In genomic region chr1:176979235-176979634, GRCm38 (mm10) we compare ENCODE assay signal across 27 mouse cellular contexts.
DNase-seq lines count a peak whose midpoint lies in the region; ATAC-seq and TF ChIP-seq lines count a peak whose summit lies in the region.
"Had no signal": no experiment of that assay in that cellular context is flagged by ENCODE, and none has a peak within 500 bp of the region (broad histone marks: within the 10 kb centered on the region; RNA-seq: fewer than 3 reads in every experiment).

No protein-coding gene starts in this region.

- intact Hi-C loops in heart, postnatal 36 days (cut with DNase I), result no loop called here

- no peak for TF ChIP-seq CTCF in layer of hippocampus, adult 2 months (conservative IDR thresholded peaks at IDR 0.05)
- no peak for TF ChIP-seq CTCF in midbrain, postnatal 0 days (IDR thresholded peaks at IDR 0.05)

- H3K4me1 ChIP-seq in midbrain, embryonic 10.5 days, result peaks cover 39% of the 10 kb centered on the region
- no peaks in the 10 kb centered on the region for H3K4me1 ChIP-seq in midbrain, postnatal 0 days (ENCODE audit: insufficient read depth, low read length)
- H3K4me1 ChIP-seq in kidney, embryonic 16.5 days (ENCODE audit: insufficient read depth, low read length), result peaks cover 4% of the 10 kb centered on the region; the same call in 1 of the 2 replicates
- H3K4me1 ChIP-seq: hindbrain, embryonic 12.5 days had no signal

- peak overlapping the region; percentile 91 for H3K27ac ChIP-seq in layer of hippocampus, adult 2 months
- H3K27ac ChIP-seq in midbrain, embryonic 10.5 days (replicated peaks), result peak overlapping the region; percentile 52; the same call in 1 of the 2 replicates
- no peak overlapping the region for H3K27ac ChIP-seq in midbrain, postnatal 0 days (ENCODE audit: low read depth, low read length)
- H3K27ac ChIP-seq in kidney, embryonic 16.5 days (ENCODE audit: low read length), result no peak overlapping the region
- H3K27ac ChIP-seq: forebrain, embryonic 10.5 days; forebrain, embryonic 13.5 days; heart, adult 2 months; heart, embryonic 10.5 days; heart, embryonic 13.5 days; hindbrain, embryonic 12.5 days; hindbrain, embryonic 15.5 days had no signal

- H3K9ac ChIP-seq in midbrain, postnatal 0 days (replicated peaks; ENCODE audit: low read length, poor library complexity, severe bottlenecking), result no peak overlapping the region
- H3K9ac ChIP-seq in kidney, embryonic 16.5 days (replicated peaks; ENCODE audit: low read length), result no peak overlapping the region
- H3K9ac ChIP-seq: forebrain, embryonic 13.5 days; heart, embryonic 13.5 days; hindbrain, embryonic 12.5 days; hindbrain, embryonic 15.5 days had no signal

- no peak for ATAC-seq in midbrain, postnatal 0 days (ENCODE audit: low FRiP score)
- ATAC-seq in kidney, embryonic 16.5 days (ENCODE audit: low FRiP score, low TSS enrichment), result no peak
- ATAC-seq: forebrain, embryonic 13.5 days; forebrain, embryonic 16.5 days had no signal

- H3K27me3 ChIP-seq in midbrain, embryonic 10.5 days (ENCODE audit: low read depth, poor library complexity, severe bottlenecking), result no peaks in the 10 kb centered on the region
- H3K27me3 ChIP-seq in midbrain, postnatal 0 days (ENCODE audit: insufficient read depth, low read length), result no peaks in the 10 kb centered on the region
- H3K27me3 ChIP-seq in kidney, embryonic 16.5 days (ENCODE audit: insufficient read depth, low read length), result no peaks in the 10 kb centered on the region
- H3K27me3 ChIP-seq: CH12.LX; heart, embryonic 13.5 days; hindbrain, embryonic 12.5 days; hindbrain, embryonic 15.5 days; Patski had no signal

- no peaks in the 10 kb centered on the region for H3K36me3 ChIP-seq in midbrain, embryonic 10.5 days
- no peaks in the 10 kb centered on the region for H3K36me3 ChIP-seq in midbrain, postnatal 0 days (ENCODE audit: insufficient read depth, low read length)
- H3K36me3 ChIP-seq in kidney, embryonic 16.5 days (ENCODE audit: insufficient read depth, low read length), result no peaks in the 10 kb centered on the region
- H3K36me3 ChIP-seq: forebrain, embryonic 10.5 days; heart, embryonic 10.5 days; heart, embryonic 13.5 days; hindbrain, embryonic 12.5 days; hindbrain, embryonic 15.5 days had no signal

- peak; percentile 17 for DNase-seq in heart, adult 11 months
- no peak for DNase-seq in heart, postnatal 36 days
- peak; percentile 50 to 58 for DNase-seq in layer of hippocampus, adult 2 months (ENCODE audit: low spot score in 2 of 2)
- no peak for DNase-seq in layer of hippocampus, adult 9-10 months (ENCODE audit: low spot score)
- no peak for DNase-seq in midbrain, embryonic 10.5 days (ENCODE audit: low spot score)
- DNase-seq in midbrain, postnatal 0 days (ENCODE audit: low spot score), result no peak
- DNase-seq: adrenal gland, postnatal 10 days; adrenal gland, postnatal 36 days; B cell, adult 2 months; cerebellum, adult 11-12 months; cerebellum, adult 8-10 months; cerebellum, postnatal 10 days; cerebellum, postnatal 36 days; gastrocnemius, postnatal 25 days; heart, adult 2 months; heart, postnatal 14 days had no signal

- no peak overlapping the region for H3K4me3 ChIP-seq in layer of hippocampus, adult 2 months
- H3K4me3 ChIP-seq in midbrain, embryonic 10.5 days, result no peak overlapping the region
- H3K4me3 ChIP-seq in midbrain, postnatal 0 days (ENCODE audit: low read depth, low read length), result no peak overlapping the region
- no peak overlapping the region for H3K4me3 ChIP-seq in kidney, embryonic 16.5 days (ENCODE audit: low read length)
- H3K4me3 ChIP-seq: forebrain, embryonic 10.5 days; forebrain, embryonic 13.5 days; heart, adult 2 months; heart, embryonic 10.5 days; heart, embryonic 13.5 days; hindbrain, embryonic 12.5 days; hindbrain, embryonic 15.5 days had no signal

- no peaks in the 10 kb centered on the region for H3K9me3 ChIP-seq in midbrain, embryonic 10.5 days (replicated peaks)
- H3K9me3 ChIP-seq in midbrain, postnatal 0 days (ENCODE audit: low read length), result no peaks in the 10 kb centered on the region
- no peaks in the 10 kb centered on the region for H3K9me3 ChIP-seq in kidney, embryonic 16.5 days (ENCODE audit: low read length)
- H3K9me3 ChIP-seq: forebrain, embryonic 10.5 days; forebrain, embryonic 13.5 days; G1E; heart, embryonic 10.5 days; heart, embryonic 13.5 days; hindbrain, embryonic 12.5 days; hindbrain, embryonic 15.5 days had no signal

- no peak overlapping the region for H3K4me2 ChIP-seq in midbrain, postnatal 0 days (ENCODE audit: low read depth, low read length, poor library complexity, severe bottlenecking)
- no peak overlapping the region for H3K4me2 ChIP-seq in kidney, embryonic 16.5 days (replicated peaks; ENCODE audit: low read depth, low read length)
- H3K4me2 ChIP-seq: forebrain, embryonic 13.5 days; heart, embryonic 13.5 days; hindbrain, embryonic 12.5 days; hindbrain, embryonic 15.5 days had no signal

Comparison
In these comparisons a context has a peak if more than half of its experiments do, and no peak if none do; other contexts are left out.
1. DNase-seq: peak in heart, adult 11 months (single experiment) and layer of hippocampus, adult 2 months (2 of 2); none in heart, postnatal 36 days (0 of 2), layer of hippocampus, adult 9-10 months (single experiment), midbrain, embryonic 10.5 days (single experiment) and midbrain, postnatal 0 days (single experiment).
2. H3K27ac ChIP-seq: peak in layer of hippocampus, adult 2 months (single experiment) and midbrain, embryonic 10.5 days (single experiment); none in midbrain, postnatal 0 days (single experiment) and kidney, embryonic 16.5 days (single experiment).